Mouse (Mus musculus): ENCODE results near the gene Frmd3.

- TF ChIP-seq CTCF (IDR thresholded peaks at IDR 0.05; ENCODE audit: insufficient read depth, low read depth, low read length), result no peak
- no peak for TF ChIP-seq POLR2A (IDR thresholded peaks at IDR 0.05; ENCODE audit: insufficient read depth, low read depth, low read length)
Measured at GRCm38 (mm10) chr4:74224210-74224609, 211.0 kb downstream of the Frmd3 start.
